Mouse (Mus musculus) CH12.LX (cell line): ENCODE data around the gene Calm5. TPM values are rescaled to one million over a fixed set of nuclear protein-coding genes. Genes with fewer than 3 reads are reported as not detected.

Source experiments
- DNase-seq: peaks from one replicate; pipeline ENCODE4 v3.0.0-alpha.2; 2013; ENCODE audit errors: extremely low read depth
- H3K27ac ChIP-seq: 2 replicates; pipeline ENCODE4 v1.5.1; 2012; ENCODE audit warnings: low read depth, mild to moderate bottlenecking, control low read depth, moderate library complexity; ENCODE audit not compliant: insufficient read depth
- H3K27me3 ChIP-seq: replicated peaks from 2 replicates; pipeline ENCODE3; 2012; ENCODE audit warnings: inconsistent platforms
- H3K36me3 ChIP-seq, 2 experiments: replicated peaks in 1 of 2; 2 replicates each; pipeline versions ENCODE3 to v1.6.1; 2012; ENCODE audit warnings: inconsistent platforms in 1 of 2, low read length in 1 of 2, mild to moderate bottlenecking in 1 of 2, mixed read lengths in 1 of 2, moderate library complexity in 1 of 2; ENCODE audit not compliant: control insufficient read depth in 1 of 2, insufficient read depth in 1 of 2
- H3K4me1 ChIP-seq, 2 experiments: 2 replicates each; pipeline ENCODE4 v1.6.1; 2012; ENCODE audit warnings: inconsistent platforms in 1 of 2, moderate library complexity in 1 of 2; ENCODE audit not compliant: insufficient read depth in 2 of 2, control insufficient read depth in 1 of 2
- H3K4me2 ChIP-seq: 2 replicates; pipeline ENCODE4 v1.6.1; 2012; ENCODE audit warnings: low read depth, mild to moderate bottlenecking, control low read depth; ENCODE audit not compliant: poor library complexity, insufficient read depth, severe bottlenecking
- H3K4me3 ChIP-seq, 3 experiments: fragments of 150-350 bp in 1 of 3; sonication (generic) in 1 of 3; replicated peaks in 1 of 3; 2 replicates each; pipeline versions ENCODE3 to v1.5.1; 2011 to 2012; ENCODE audit warnings: low read depth in 2 of 3, low read length in 2 of 3, mild to moderate bottlenecking in 2 of 3, moderate library complexity in 2 of 3, control low read depth in 1 of 3, improper control_type of control experiment in 1 of 3, inconsistent platforms in 1 of 3, mixed read lengths in 1 of 3; ENCODE audit not compliant: poor library complexity in 1 of 3
- H3K79me2 ChIP-seq: replicated peaks from 2 replicates; pipeline ENCODE4 v1.6.1; 2012; ENCODE audit warnings: mild to moderate bottlenecking, moderate library complexity; ENCODE audit not compliant: control insufficient read depth, poor library complexity, insufficient read depth, severe bottlenecking; ENCODE audit errors: extremely low read depth
- H3K9ac ChIP-seq: 2 replicates; pipeline ENCODE4 v1.6.1; 2012; ENCODE audit warnings: low read depth, mild to moderate bottlenecking, control low read depth, moderate library complexity; ENCODE audit not compliant: insufficient read depth
- H3K9me3 ChIP-seq: replicated peaks from 2 replicates; pipeline ENCODE3; 2012; ENCODE audit warnings: low read length, inconsistent platforms, mixed read lengths
- BHLHE40 ChIP-seq: IDR thresholded peaks from 2 replicates; pipeline ENCODE4 v1.6.1; 2011; ENCODE audit warnings: mild to moderate bottlenecking, low read depth, low read length, improper control_type of control experiment
- CHD2 ChIP-seq: IDR thresholded peaks from 2 replicates; pipeline ENCODE4 v1.6.1; 2011; ENCODE audit warnings: low read length, improper control_type of control experiment
- CTCF ChIP-seq, 2 experiments: IDR thresholded peaks in 1 of 2; conservative IDR thresholded peaks in 1 of 2; 2 replicates each; pipeline ENCODE4 v1.5.1; 2011 to 2012; ENCODE audit warnings: low read depth in 2 of 2, low read length in 2 of 2, improper control_type of control experiment in 1 of 2, inconsistent platforms in 1 of 2, mild to moderate bottlenecking in 1 of 2, moderate library complexity in 1 of 2
- ELF1 ChIP-seq: IDR thresholded peaks from 2 replicates; pipeline ENCODE4 v1.6.1; 2014; ENCODE audit warnings: low read depth, mild to moderate bottlenecking, inconsistent platforms, low read length, improper control_type of control experiment
- GABPA ChIP-seq: IDR thresholded peaks from 2 replicates; pipeline ENCODE4 v1.6.1; 2012; ENCODE audit warnings: low read depth, low read length, improper control_type of control experiment, inconsistent platforms; ENCODE audit not compliant: insufficient replicate concordance
- HCFC1 ChIP-seq: IDR thresholded peaks from 2 replicates; pipeline ENCODE4 v1.6.1; 2012; ENCODE audit warnings: low read depth, mild to moderate bottlenecking, inconsistent platforms, low read length, improper control_type of control experiment
- IRF4 ChIP-seq: IDR thresholded peaks from 2 replicates; pipeline ENCODE4 v1.6.1; 2014; ENCODE audit warnings: low read depth, mild to moderate bottlenecking, inconsistent platforms, low read length, improper control_type of control experiment
- JUND ChIP-seq: conservative IDR thresholded peaks from 2 replicates; pipeline ENCODE4 v1.6.1; 2011; ENCODE audit warnings: low read depth, low read length, improper control_type of control experiment
- KAT2A ChIP-seq: IDR thresholded peaks from 2 replicates; pipeline ENCODE4 v1.6.1; 2012; ENCODE audit warnings: low read length, improper control_type of control experiment, inconsistent platforms; ENCODE audit not compliant: insufficient replicate concordance
- MEF2A ChIP-seq: IDR thresholded peaks from 2 replicates; pipeline ENCODE4 v1.6.1; 2014; ENCODE audit warnings: low read depth, mild to moderate bottlenecking, inconsistent platforms, low read length, improper control_type of control experiment, borderline replicate concordance
- MXI1 ChIP-seq: IDR thresholded peaks from 2 replicates; pipeline ENCODE4 v1.6.1; 2011; ENCODE audit warnings: mild to moderate bottlenecking, low read depth, low read length, improper control_type of control experiment
- MYC ChIP-seq: IDR thresholded peaks from 2 replicates; pipeline ENCODE4 v1.6.1; 2011; ENCODE audit warnings: low read depth, mild to moderate bottlenecking, improper control_type of control experiment, low read length
- RAD21 ChIP-seq: IDR thresholded peaks from 2 replicates; pipeline ENCODE4 v1.6.1; 2011; ENCODE audit warnings: low read depth, mild to moderate bottlenecking, low read length, improper control_type of control experiment, moderate library complexity
- RCOR1 ChIP-seq: conservative IDR thresholded peaks from 2 replicates; pipeline ENCODE4 v1.6.1; 2012; ENCODE audit warnings: low read depth, mild to moderate bottlenecking, inconsistent platforms, low read length, improper control_type of control experiment
- TBP ChIP-seq: conservative IDR thresholded peaks from 2 replicates; pipeline ENCODE4 v1.6.1; 2011; ENCODE audit warnings: low read depth, low read length, improper control_type of control experiment
- USF1 ChIP-seq: IDR thresholded peaks from 2 replicates; pipeline ENCODE4 v1.6.1; 2014; ENCODE audit warnings: low read depth, mild to moderate bottlenecking, inconsistent platforms, low read length, improper control_type of control experiment
- ZC3H11A ChIP-seq: IDR thresholded peaks from 2 replicates; pipeline ENCODE4 v1.6.1; 2012; ENCODE audit warnings: low read depth, mild to moderate bottlenecking, inconsistent platforms, low read length, improper control_type of control experiment
- ZMIZ1 ChIP-seq: IDR thresholded peaks from 2 replicates; pipeline ENCODE4 v1.6.1; 2012; ENCODE audit warnings: low read depth, mild to moderate bottlenecking, inconsistent platforms, low read length, improper control_type of control experiment
- dilution Hi-C: fragments of 300-500 bp; cut with MboI; formaldehyde crosslinking; loops from 2 replicates; pipeline ENCODE4 v1.14.3; 2020; ENCODE audit warnings: low sequenced_read_pairs; ENCODE audit not compliant: extremely low pct_unique_long_range_greater_than_20kb, extremely low pct_ligation_motif_present
- in situ Hi-C: fragments of 300-500 bp; cut with MboI; formaldehyde crosslinking; loops from 3 replicates; pipeline ENCODE4 v1.14.3; 2019; ENCODE audit warnings: low sequenced_read_pairs, low pct_ligation_motif_present, low pct_unique_long_range_greater_than_20kb, mixed read lengths
- polyA plus RNA-seq: library from polyadenylated mRNA; unstranded; fragments of >175 nt; gene quantifications from 2 replicates; pipeline ENCODE4 v1.2.1, GENCODE M21; 2012; ENCODE audit warnings: low read depth; ENCODE audit not compliant: insufficient read length
- total RNA-seq, 2 experiments: library from RNA; depleted of rRNA; stranded (reverse); fragments of 300-350 nt in 1 of 2; fragments of >200 nt in 1 of 2; gene quantifications; 2 replicates each; pipeline ENCODE4 v1.2.3; 2012 to 2014

The Calm5 gene
- total and polyA plus RNA-seq, 3 experiments = not detected

GRCm38 (mm10) chr13:3869901-3870300 is 15.9 kb downstream of the Calm5 start:
- H3K9ac ChIP-seq = no peak overlapping the region
- H3K4me1 ChIP-seq = peaks cover 0 to 6% of the 10 kb centered on the region in 2 experiments; a peak in 2 of 4 replicates
- no peak for DNase-seq
- in situ Hi-C loops = no loop called here
- no peak overlapping the region for H3K4me3 ChIP-seq
- no peaks in the 10 kb centered on the region for H3K79me2 ChIP-seq
- no peak overlapping the region for H3K27ac ChIP-seq
- no peaks in the 10 kb centered on the region for H3K27me3 ChIP-seq
- dilution Hi-C loops = no loop called here
- no peak for TF ChIP-seq MXI1
- H3K4me2 ChIP-seq = no peak overlapping the region
- no peaks in the 10 kb centered on the region for H3K9me3 ChIP-seq
- H3K36me3 ChIP-seq = no peaks in the 10 kb centered on the region

GRCm38 (mm10) chr13:3872832-3873231 is 18.9 kb downstream of the Calm5 start:
- Histone ChIP-seq H3K9me3 (no peaks in the 10 kb centered on the region), H3K36me3 (no peaks in the 10 kb centered on the region), H3K27ac (no peak overlapping the region), H3K9ac (no peak overlapping the region), H3K4me1 (no peaks in the 10 kb centered on the region), H3K4me2 (no peak overlapping the region), H3K79me2 (no peaks in the 10 kb centered on the region), H3K27me3 (no peaks in the 10 kb centered on the region), H3K4me3 (no peak overlapping the region)
- in situ Hi-C loops (no loop called here), dilution Hi-C loops (no loop called here)
- TF ChIP-seq ZMIZ1 = no peak
- no peak for TF ChIP-seq HCFC1
- TF ChIP-seq MYC = no peak
- no peak for TF ChIP-seq ELF1
- no peak for TF ChIP-seq MXI1
- TF ChIP-seq GABPA = no peak
- TF ChIP-seq KAT2A = no peak
- no peak for DNase-seq

GRCm38 (mm10) chr13:3876448-3876847 is 22.5 kb downstream of the Calm5 start:
- H3K27ac ChIP-seq = no peak overlapping the region
- in situ Hi-C loops = loop anchor here (25.0 kb wide), 1 partner anchor 114 kb away; no protein-coding TSS in a partner anchor
- no peak overlapping the region for H3K4me3 ChIP-seq

More at GRCm38 (mm10) chr13:3876448-3876847, 22.5 kb downstream of the Calm5 start:
- Histone ChIP-seq H3K9me3 (no peaks in the 10 kb centered on the region), H3K27me3 (no peaks in the 10 kb centered on the region), H3K4me1 (no peaks in the 10 kb centered on the region), H3K4me2 (no peak overlapping the region), H3K9ac (no peak overlapping the region)
- dilution Hi-C loops = no loop called here
- TF ChIP-seq RCOR1 (no peak), BHLHE40 (no peak), ZC3H11A (no peak), GABPA (no peak), USF1 (no peak), IRF4 (no peak), HCFC1 (no peak), TBP (no peak), JUND (no peak), CTCF (conservative IDR thresholded peaks at IDR 0.05 in 1 of 2, IDR thresholded peaks at IDR 0.05 in 1 of 2; ENCODE audit: low read depth in 2 of 2, low read length in 2 of 2) (no peak), RAD21 (no peak), CHD2 (no peak), MEF2A (no peak)
- TF ChIP-seq, all 38 proteins: peak for 0
- Histone ChIP-seq H3K79me2 (no peaks in the 10 kb centered on the region), H3K36me3 (peaks cover 1 to 16% of the 10 kb centered on the region in 2 experiments)
- no peak for DNase-seq
